Mouse (Mus musculus) cerebellum, adult 2 months (tissue): Measurements from ENCODE around the gene Phf21a.

ENCODE experiments used
- CTCF ChIP-seq: fragments of 200-500 bp; IDR thresholded peaks from 2 replicates; pipeline ENCODE4 v1.5.1; 2011; ENCODE audit warnings: low read depth, mild to moderate bottlenecking, control low read depth, low read length, moderate library complexity, borderline replicate concordance; ENCODE audit not compliant: insufficient read depth
- POLR2A ChIP-seq: fragments of 200-500 bp; IDR thresholded peaks from 2 replicates; pipeline ENCODE4 v1.6.1; 2011; ENCODE audit warnings: low read length, control low read depth, borderline replicate concordance; ENCODE audit not compliant: insufficient read depth

DNA sequence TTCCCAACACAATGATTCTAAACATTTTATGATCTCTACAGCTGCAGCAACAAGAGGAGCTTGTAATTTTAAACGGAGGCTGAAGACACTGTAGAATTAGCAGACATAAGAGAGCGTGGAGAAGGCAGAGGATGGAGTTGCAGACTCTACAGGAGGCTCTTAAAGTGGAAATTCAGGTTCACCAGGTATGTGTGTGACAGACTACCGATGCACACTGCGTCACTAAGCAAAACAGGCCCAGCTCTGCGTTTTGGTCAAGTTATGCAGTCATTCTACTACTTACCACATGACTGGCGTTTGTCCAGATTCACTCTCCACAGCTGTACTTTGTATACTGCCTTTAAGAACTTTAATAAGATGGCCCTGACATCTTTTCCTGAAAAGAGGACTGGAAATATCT is 128.5 kb downstream of the Phf21a start:
- TF ChIP-seq CTCF (no peak), POLR2A (no peak)
